8 mouse cellular contexts compared by ENCODE assay signal in genomic region chr2:160578384-160579320, GRCm38 (mm10).
DNase-seq lines count a peak whose midpoint lies in the region; ATAC-seq and TF ChIP-seq lines count a peak whose summit lies in the region.

No protein-coding gene starts in this region.

- H3K9me3 ChIP-seq in heart, embryonic 12.5 days (replicated peaks) = no peaks in the 10 kb centered on the region
- H3K9me3 ChIP-seq in limb, embryonic 12.5 days = no peaks in the 10 kb centered on the region

- no peak overlapping the region for H3K9ac ChIP-seq in heart, embryonic 12.5 days
- no peak overlapping the region for H3K9ac ChIP-seq in limb, embryonic 12.5 days (replicated peaks)

- peak; percentile 97 for TF ChIP-seq CTCF in cortical plate, adult 2 months (IDR thresholded peaks at IDR 0.05; ENCODE audit: extremely low read depth, insufficient read depth, low read length)

- no peak overlapping the region for H3K27ac ChIP-seq in heart, embryonic 12.5 days (ENCODE audit: poor library complexity, severe bottlenecking)
- no peak overlapping the region for H3K27ac ChIP-seq in cortical plate, adult 2 months (ENCODE audit: insufficient read depth, low read length)
- H3K27ac ChIP-seq in limb, embryonic 12.5 days = no peak overlapping the region

- peaks cover 7% of the 10 kb centered on the region; the same call in 1 of the 2 replicates for H3K4me1 ChIP-seq in heart, embryonic 12.5 days (replicated peaks)
- no peaks in the 10 kb centered on the region for H3K4me1 ChIP-seq in cortical plate, adult 2 months (ENCODE audit: control insufficient read depth, insufficient read depth, low read length)
- H3K4me1 ChIP-seq in limb, embryonic 12.5 days (replicated peaks) = 0 out of 2 replicates have a peak, but pooled peaks cover 4% of the 10 kb centered on the region

- H3K27me3 ChIP-seq in heart, embryonic 12.5 days (replicated peaks) = peaks cover 51% of the 10 kb centered on the region
- peaks cover 64% of the 10 kb centered on the region for H3K27me3 ChIP-seq in limb, embryonic 12.5 days

- DNase-seq in heart, adult 18-20 months = peak; percentile 72 to 93
- peak; percentile 91 for DNase-seq in gastrocnemius, postnatal 10 days
- DNase-seq in kidney, adult 8-10 months = peak; percentile 53 to 83
- peak; percentile 40 to 80 for DNase-seq in spleen, postnatal 10 days (ENCODE audit: low spot score in 2 of 2)

- H3K36me3 ChIP-seq in heart, embryonic 12.5 days = no peaks in the 10 kb centered on the region
- no peaks in the 10 kb centered on the region for H3K36me3 ChIP-seq in limb, embryonic 12.5 days

- ATAC-seq in heart, embryonic 12.5 days (ENCODE audit: insufficient number of reproducible peaks, low FRiP score) = no peak
- 0 out of 2 replicates have a peak, but pooled peaks have one; percentile 31 for ATAC-seq in limb, embryonic 12.5 days (ENCODE audit: insufficient number of reproducible peaks, insufficient read depth, low FRiP score, low TSS enrichment, low read depth)
- peak; percentile 58 for ATAC-seq in monocyte, adult 5-6 weeks (replicated peaks; ENCODE audit: insufficient number of reproducible peaks, low FRiP score, low TSS enrichment, poor library complexity, severe bottlenecking)

- TF ChIP-seq POLR2A in cortical plate, adult 2 months (IDR thresholded peaks at IDR 0.05; ENCODE audit: extremely low read depth, insufficient read depth, low read length) = no peak

- H3K4me2 ChIP-seq in heart, embryonic 12.5 days = no peak overlapping the region
- no peak overlapping the region for H3K4me2 ChIP-seq in limb, embryonic 12.5 days

- H3K4me3 ChIP-seq in heart, embryonic 12.5 days = no peak overlapping the region
- H3K4me3 ChIP-seq in cortical plate, adult 2 months (ENCODE audit: insufficient read depth, low read length) = no peak overlapping the region
- H3K4me3 ChIP-seq in limb, embryonic 12.5 days (replicated peaks) = no peak overlapping the region

- 15% methylated on average over 17 of the region's 17 CpGs for WGBS in heart, embryonic 12.5 days
- 11% methylated on average over 17 of the region's 17 CpGs for WGBS in limb, embryonic 12.5 days
